Mouse (Mus musculus): ENCODE results near the gene Pfas. TPM values are rescaled to one million over a fixed set of nuclear protein-coding genes. Genes with fewer than 3 reads are reported as not detected.
A peak's percentile ranks its signal among the peaks of the same experiment; 100 is the strongest.
"Not testable (repeated sequence)": the region's sequence is repeated elsewhere in the genome, so short reads cannot be mapped to it uniquely, and the experiment has no call there.

Pfas gene
- polyA plus RNA-seq, 1 experiment from 2014 or later, result 70.5 TPM

- Histone ChIP-seq H3K4me3 (no peak overlapping the region), H3K4me1 (peaks cover 26% of the 10 kb centered on the region), H3K27ac (no peak overlapping the region), H3K9me3 (no peaks in the 10 kb centered on the region), H3K36me3 (replicated peaks) (no peaks in the 10 kb centered on the region; the same call in 1 of the 2 replicates), H3K27me3 (ENCODE audit: poor library complexity, severe bottlenecking) (peaks cover 20% of the 10 kb centered on the region)
- no peak for DNase-seq (ENCODE audit: extremely low spot score, low spot score)
- WGBS, result 88% methylated on average over 8 of the region's 8 CpGs
Measured at GRCm38 (mm10) chr11:68942731-68943130, 65.5 kb downstream of the Pfas start.

- Histone ChIP-seq H3K4me3 (peak overlapping the region; percentile 58), H3K27me3 (ENCODE audit: poor library complexity, severe bottlenecking) (no peaks in the 10 kb centered on the region), H3K36me3 (replicated peaks) (no peaks in the 10 kb centered on the region; the same call in 1 of the 2 replicates), H3K9me3 (no peaks in the 10 kb centered on the region), H3K27ac (peak overlapping the region; percentile 87), H3K4me1 (peaks cover 15% of the 10 kb centered on the region)
- DNase-seq (ENCODE audit: extremely low spot score, low spot score), result no peak
- WGBS, result 69% methylated on average over 4 of the region's 4 CpGs
Measured at GRCm38 (mm10) chr11:68940516-68940915, 67.7 kb downstream of the Pfas start.

- H3K27me3 ChIP-seq (ENCODE audit: poor library complexity, severe bottlenecking), result no peaks in the 10 kb centered on the region
- peak overlapping the region; percentile 58 for H3K4me3 ChIP-seq
- WGBS, result 6% methylated on average over 16 of the region's 16 CpGs
- H3K27ac ChIP-seq, result peak overlapping the region; percentile 87
- H3K9me3 ChIP-seq, result no peaks in the 10 kb centered on the region
- no peaks in the 10 kb centered on the region; the same call in 1 of the 2 replicates for H3K36me3 ChIP-seq (replicated peaks)
- peak; percentile 91 for DNase-seq (ENCODE audit: extremely low spot score, low spot score)
- H3K4me1 ChIP-seq, result peaks cover 15% of the 10 kb centered on the region
Measured at GRCm38 (mm10) chr11:68939451-68940304, 68.6 kb downstream of the Pfas start.

- WGBS, result 91% methylated on average over 4 of the region's 4 CpGs
- not testable (repeated sequence) for H3K27ac ChIP-seq; H3K4me3 ChIP-seq; DNase-seq (ENCODE audit: extremely low spot score, low spot score); H3K36me3 ChIP-seq (replicated peaks); H3K9me3 ChIP-seq; H3K27me3 ChIP-seq (ENCODE audit: poor library complexity, severe bottlenecking)
- peaks cover 15% of the 10 kb centered on the region for H3K4me1 ChIP-seq
Measured at GRCm38 (mm10) chr11:68936951-68937350, 71.3 kb downstream of the Pfas start.

Small RNAs within 50 kb of the gene (microRNA-seq; reads per million reads assigned to microRNA genes)
- 17.7 reads per million, percentile 28 among the genes with 10 or more reads in this experiment for gene Mir3062

Other genes with a start within 250 kb of the Pfas start
- 49.4 and 51.3 TPM in 2 replicates for gene Ndel1, start 136.6 kb downstream of the Pfas start, polyA plus RNA-seq (2016; fragmentation: Nextera tagmentation; extraction: Ambion mirVana)
- 0.05 and 0.11 TPM in 2 replicates for gene Rnf222, start 119.9 kb downstream of the Pfas start, polyA plus RNA-seq (2016; fragmentation: Nextera tagmentation; extraction: Ambion mirVana)
- gene Rpl26, start 106.9 kb downstream of the Pfas start, polyA plus RNA-seq (2016; fragmentation: Nextera tagmentation; extraction: Ambion mirVana), result 1,077 and 1,081 TPM in 2 replicates
- gene Odf4, start 81.4 kb downstream of the Pfas start, polyA plus RNA-seq (2016; fragmentation: Nextera tagmentation; extraction: Ambion mirVana), result not detected in 2 replicates
- gene Arhgef15, start 51.0 kb downstream of the Pfas start, polyA plus RNA-seq (2016; fragmentation: Nextera tagmentation; extraction: Ambion mirVana), result 6.7 and 6.8 TPM in 2 replicates
- gene Slc25a35, start 40.3 kb downstream of the Pfas start, polyA plus RNA-seq (2016; fragmentation: Nextera tagmentation; extraction: Ambion mirVana), result 1.9 and 2.1 TPM in 2 replicates
- gene Rangrf, start 33.3 kb downstream of the Pfas start, polyA plus RNA-seq (2016; fragmentation: Nextera tagmentation; extraction: Ambion mirVana), result 90.7 and 97.5 TPM in 2 replicates
- 79.6 and 86.1 TPM in 2 replicates for gene Ctc1, start 7.5 kb upstream of the Pfas start, polyA plus RNA-seq (2016; fragmentation: Nextera tagmentation; extraction: Ambion mirVana)
- gene Aurkb, start 37.2 kb upstream of the Pfas start, polyA plus RNA-seq (2016; fragmentation: Nextera tagmentation; extraction: Ambion mirVana), result 227 and 236 TPM in 2 replicates
- gene Borcs6, start 51.3 kb upstream of the Pfas start, polyA plus RNA-seq (2016; fragmentation: Nextera tagmentation; extraction: Ambion mirVana), result 3.8 and 4.1 TPM in 2 replicates
- 60.8 and 61.0 TPM in 2 replicates for gene Tmem107, start 62.3 kb upstream of the Pfas start, polyA plus RNA-seq (2016; fragmentation: Nextera tagmentation; extraction: Ambion mirVana)
- 51.3 and 57.6 TPM in 2 replicates for gene Vamp2, start 80.0 kb upstream of the Pfas start, polyA plus RNA-seq (2016; fragmentation: Nextera tagmentation; extraction: Ambion mirVana)
- gene Per1, start 86.8 kb upstream of the Pfas start, polyA plus RNA-seq (2016; fragmentation: Nextera tagmentation; extraction: Ambion mirVana), result 7.3 and 9.0 TPM in 2 replicates
- gene Hes7, start 111.9 kb upstream of the Pfas start, polyA plus RNA-seq (2016; fragmentation: Nextera tagmentation; extraction: Ambion mirVana), result 0.16 and 0.17 TPM in 2 replicates
- gene 9130213A22Rik, start 114.1 kb upstream of the Pfas start, polyA plus RNA-seq (2016; fragmentation: Nextera tagmentation; extraction: Ambion mirVana), result 0.11 and 0.16 TPM in 2 replicates
- gene Aloxe3, start 117.4 kb upstream of the Pfas start, polyA plus RNA-seq (2016; fragmentation: Nextera tagmentation; extraction: Ambion mirVana), result 0.26 and 0.28 TPM in 2 replicates
- 0.05 TPM in 1 of 2 replicates, not detected in the other for gene Alox12b, start 148.5 kb upstream of the Pfas start, polyA plus RNA-seq (2016; fragmentation: Nextera tagmentation; extraction: Ambion mirVana)
- gene Alox8, start 189.4 kb upstream of the Pfas start, polyA plus RNA-seq (2016; fragmentation: Nextera tagmentation; extraction: Ambion mirVana), result 0.10 TPM in 1 of 2 replicates, not detected in the other
- gene Gucy2e, start 228.6 kb upstream of the Pfas start, polyA plus RNA-seq (2016; fragmentation: Nextera tagmentation; extraction: Ambion mirVana), result 0.04 and 0.06 TPM in 2 replicates